In the genomic region with DNA sequence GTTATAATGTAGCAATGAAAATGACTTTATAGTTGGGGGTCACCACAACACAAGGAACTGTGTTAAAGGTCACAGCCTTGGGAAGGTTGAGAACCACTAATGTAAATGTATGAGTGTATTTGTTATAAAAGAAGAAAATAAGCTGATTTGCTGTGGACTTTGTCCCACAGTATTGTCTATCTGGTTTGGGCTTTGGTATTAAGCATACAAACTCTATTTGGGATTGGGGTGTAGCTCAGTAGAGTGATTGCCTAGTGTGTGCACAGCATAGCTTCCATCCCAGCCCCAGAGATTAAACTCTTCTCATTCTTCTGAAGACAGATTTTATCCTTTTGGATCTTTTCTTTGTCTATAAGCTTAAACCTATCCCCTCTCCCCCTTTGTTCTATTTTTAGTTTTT, we compare ENCODE assay signal across 29 mouse cellular contexts.
"Had no signal": no experiment of that assay in that cellular context is flagged by ENCODE, and none has a peak within 500 bp of the region (broad histone marks: within the 10 kb centered on the region; RNA-seq: fewer than 3 reads in every experiment).

No protein-coding gene starts in this region.

- H3K9me3 ChIP-seq: embryonic facial prominence, embryonic 10.5 days; embryonic facial prominence, embryonic 12.5 days; embryonic facial prominence, embryonic 13.5 days; embryonic facial prominence, embryonic 15.5 days; forebrain, embryonic 10.5 days; forebrain, embryonic 12.5 days; forebrain, embryonic 13.5 days; forebrain, embryonic 15.5 days had no signal

- H3K27me3 ChIP-seq: embryonic facial prominence, embryonic 12.5 days; embryonic facial prominence, embryonic 13.5 days; embryonic facial prominence, embryonic 15.5 days; forebrain, embryonic 12.5 days; forebrain, embryonic 13.5 days; forebrain, embryonic 15.5 days had no signal

- H3K4me2 ChIP-seq: embryonic facial prominence, embryonic 12.5 days; embryonic facial prominence, embryonic 13.5 days; embryonic facial prominence, embryonic 15.5 days; forebrain, embryonic 12.5 days; forebrain, embryonic 13.5 days; forebrain, embryonic 15.5 days had no signal

- H3K4me3 ChIP-seq: embryonic facial prominence, embryonic 10.5 days; embryonic facial prominence, embryonic 12.5 days; embryonic facial prominence, embryonic 13.5 days; embryonic facial prominence, embryonic 15.5 days; erythroblast, embryonic 14.5 days; forebrain, embryonic 10.5 days; forebrain, embryonic 12.5 days; forebrain, embryonic 13.5 days; forebrain, embryonic 15.5 days; gastrocnemius, adult 2 months; heart, adult 2 months had no signal

- H3K36me3 ChIP-seq: embryonic facial prominence, embryonic 12.5 days; embryonic facial prominence, embryonic 13.5 days; embryonic facial prominence, embryonic 15.5 days; forebrain, embryonic 15.5 days had no signal

- H3K27ac ChIP-seq: embryonic facial prominence, embryonic 10.5 days; embryonic facial prominence, embryonic 12.5 days; embryonic facial prominence, embryonic 13.5 days; embryonic facial prominence, embryonic 15.5 days; forebrain, embryonic 10.5 days; forebrain, embryonic 12.5 days; forebrain, embryonic 13.5 days; forebrain, embryonic 15.5 days; gastrocnemius, adult 2 months; heart, adult 2 months had no signal

- ATAC-seq: forebrain, embryonic 13.5 days; forebrain, embryonic 14.5 days; forebrain, embryonic 15.5 days; forebrain, embryonic 16.5 days; forebrain, postnatal 0 days had no signal

- DNase-seq: cerebellum, adult 2 months; cerebellum, adult 8-10 months; cerebellum, adult 9-10 months; cerebellum, adult 9-11 months; cerebellum, postnatal 10 days; cerebellum, postnatal 14 days; cerebellum, postnatal 25 days; cerebellum, postnatal 36 days; embryo, embryonic 11 days; forebrain, postnatal 0 days; gastrocnemius, adult 2 months; gastrocnemius, postnatal 10 days; gastrocnemius, postnatal 14 days; gastrocnemius, postnatal 25 days; gastrocnemius, postnatal 36 days; heart, adult 11 months; heart, adult 18-20 months; heart, adult 2 months had no signal

- H3K4me1 ChIP-seq: forebrain, embryonic 12.5 days had no signal

- H3K9ac ChIP-seq: embryonic facial prominence, embryonic 12.5 days; embryonic facial prominence, embryonic 13.5 days; embryonic facial prominence, embryonic 15.5 days; forebrain, embryonic 12.5 days; forebrain, embryonic 13.5 days; forebrain, embryonic 15.5 days; forebrain, postnatal 0 days had no signal
